Mouse (Mus musculus) left cerebral cortex, postnatal 14 days (tissue): Measurements from ENCODE around the gene Rgs6. TPM values are rescaled to one million over a fixed set of nuclear protein-coding genes. Genes with fewer than 3 reads are reported as not detected.

ENCODE experiments used
- DNase-seq, 2 experiments: peaks; one replicate each; pipeline ENCODE4 v3.0.0; 2021 to 2022; ENCODE audit warnings: low spot score in 2 of 2, mixed read lengths in 1 of 2
- intact Hi-C: fragments of 180-260 bp; cut with DNase I; formaldehyde crosslinking; loops from one replicate; pipeline ENCODE4 v1.15.1; 2025
- long read RNA-seq, 2 experiments: library from polyadenylated mRNA; stranded (forward); transcript quantifications; one replicate each; pipeline ENCODE4 v2.0.0; 2021
- total RNA-seq, 2 experiments: library from RNA; stranded (reverse); gene quantifications; 2 replicates each; pipeline ENCODE4 v1.2.3; 2021

Gene Rgs6
- 100 to 1,000 TPM in 1 of 2 experiments, 10 to 100 TPM in 1; 83.3 to 119 TPM for total RNA-seq
- long read RNA-seq, experiment 1, partial matches to known transcripts, result 4 of 17 reads
- long read RNA-seq, experiment 1, other reads (novel, unspliced or antisense), result 13 of 17 reads
- long read RNA-seq, experiment 2, partial matches to known transcripts, result 2 of 15 reads
- long read RNA-seq, experiment 2, other reads (novel, unspliced or antisense), result 13 of 15 reads

DNA sequence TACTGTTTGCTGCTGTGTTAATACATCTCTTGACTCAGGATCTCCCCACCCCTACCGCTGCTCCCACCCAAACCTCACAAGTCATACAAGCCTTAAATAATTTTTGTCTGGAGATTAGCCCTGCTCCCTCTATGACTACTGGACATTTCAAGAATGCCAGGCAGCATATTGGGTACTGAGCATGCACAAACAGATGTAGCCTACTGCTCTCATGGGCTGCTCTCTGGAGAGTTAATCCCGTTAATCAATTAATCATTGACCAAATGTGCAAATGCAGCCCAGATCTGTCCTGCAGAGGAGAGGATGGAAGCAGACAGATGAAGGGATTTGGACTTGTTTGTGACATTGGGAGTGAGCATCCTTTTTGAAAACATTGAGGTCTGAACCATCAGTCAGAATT, at the start of gene Rgs6:
Gene Rgs6, plus strand, starts transcription at position 276 of the 400 bp plus-strand sequence.
- intact Hi-C loops, result no loop called here
- no peak for DNase-seq

DNA sequence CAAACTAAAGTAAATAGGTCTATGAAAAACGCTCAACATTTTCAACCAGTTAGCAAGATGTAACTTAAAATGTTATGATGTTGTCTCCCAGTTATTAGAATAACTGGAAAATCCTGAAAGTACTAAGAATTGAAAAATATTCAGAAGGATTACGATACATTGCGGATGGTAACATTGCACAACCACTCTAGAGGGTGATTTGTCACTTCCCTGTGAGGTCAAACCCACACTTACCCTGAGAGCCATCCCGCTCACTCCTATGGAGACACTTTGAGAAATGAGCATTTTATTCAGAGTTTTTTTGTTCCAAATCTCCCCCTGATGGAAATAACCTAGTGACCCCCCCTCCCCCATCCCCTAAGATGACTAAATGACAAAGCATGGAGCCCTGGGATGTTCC, 41.0 kb upstream of the Rgs6 start:
- DNase-seq, result no peak
- intact Hi-C loops, result no loop called here

DNA sequence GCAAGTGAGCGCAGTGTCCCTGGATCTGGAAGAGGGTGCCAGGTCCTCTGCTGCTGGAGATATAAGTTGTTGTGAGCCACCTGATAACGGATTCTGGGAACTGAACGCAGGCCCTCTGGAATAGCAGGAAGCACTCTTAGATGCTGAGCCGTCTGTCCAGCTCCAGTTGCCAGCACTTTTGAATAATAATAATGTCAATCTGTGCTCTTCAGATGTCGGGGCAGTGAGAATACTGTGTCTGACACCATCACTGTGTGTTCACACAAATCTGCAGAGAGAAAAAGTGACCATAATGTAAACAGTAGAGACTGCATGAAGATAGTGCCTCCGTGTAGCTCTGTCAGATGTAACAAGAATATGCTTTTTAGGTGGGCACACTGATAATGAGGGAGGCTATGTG, 38.9 kb upstream of the Rgs6 start:
- intact Hi-C loops, result no loop called here
- DNase-seq, result no peak

DNA sequence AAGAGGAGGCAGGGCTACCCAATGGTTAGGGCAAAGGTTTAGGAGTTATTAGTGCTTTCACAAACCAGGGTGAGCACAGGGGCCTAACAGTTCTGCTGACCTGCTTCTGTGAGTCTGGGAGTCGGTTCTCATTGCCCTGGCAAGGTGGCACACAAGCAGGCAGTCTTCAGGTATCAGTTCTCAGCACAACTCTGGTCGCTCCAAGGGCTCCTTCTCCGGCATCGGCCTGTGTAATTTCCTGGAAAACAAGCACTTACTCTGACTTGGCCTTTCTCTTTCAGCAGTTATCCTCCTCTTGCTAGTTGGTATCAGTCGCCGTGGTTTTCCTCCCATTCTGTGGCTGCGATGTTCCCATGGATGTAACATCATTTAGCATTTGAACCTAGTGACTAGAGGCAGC, 38.0 kb upstream of the Rgs6 start:
- DNase-seq, result no peak
- intact Hi-C loops, result no loop called here

DNA sequence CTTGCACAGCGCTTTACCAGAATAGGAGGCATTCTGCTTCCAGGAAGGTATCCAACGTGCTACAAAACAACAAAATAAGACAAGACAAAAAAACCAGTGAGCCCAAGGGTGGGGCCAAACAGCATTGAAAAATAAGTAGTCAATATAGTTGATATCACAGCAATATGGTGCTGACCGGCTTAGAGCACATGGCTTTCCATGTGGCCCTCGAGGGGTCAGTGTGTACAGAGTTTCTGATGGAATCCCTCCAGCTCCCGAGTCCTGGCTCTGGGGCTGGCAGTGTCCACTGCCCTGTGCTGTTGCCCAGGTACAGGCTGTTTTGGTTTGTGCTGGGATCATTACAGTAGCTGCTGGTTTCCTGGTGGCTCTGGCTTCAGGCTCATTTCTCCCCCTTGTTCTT, 35.7 kb upstream of the Rgs6 start:
- intact Hi-C loops, result no loop called here
- DNase-seq, result no peak

DNA sequence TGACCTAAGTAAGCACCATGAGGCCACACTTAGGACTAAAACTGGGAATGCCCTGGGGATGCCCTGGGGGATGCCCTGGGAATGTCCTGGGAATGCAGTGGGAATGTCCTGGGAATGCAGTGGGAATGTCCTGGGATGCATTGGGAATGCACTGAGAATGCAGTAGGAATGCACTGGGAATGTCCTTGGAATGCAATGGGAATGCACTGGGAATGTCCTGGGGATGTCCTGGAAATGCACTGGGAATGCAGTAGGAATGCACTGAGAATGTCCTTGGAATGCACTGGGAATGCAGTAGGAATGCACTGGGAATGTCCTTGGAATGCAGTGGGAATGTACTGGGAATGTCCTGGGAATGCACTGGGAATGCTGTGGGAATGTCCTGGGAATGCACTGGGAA, 25.2 kb upstream of the Rgs6 start:
- intact Hi-C loops, result no loop called here
- DNase-seq, result no peak

DNA sequence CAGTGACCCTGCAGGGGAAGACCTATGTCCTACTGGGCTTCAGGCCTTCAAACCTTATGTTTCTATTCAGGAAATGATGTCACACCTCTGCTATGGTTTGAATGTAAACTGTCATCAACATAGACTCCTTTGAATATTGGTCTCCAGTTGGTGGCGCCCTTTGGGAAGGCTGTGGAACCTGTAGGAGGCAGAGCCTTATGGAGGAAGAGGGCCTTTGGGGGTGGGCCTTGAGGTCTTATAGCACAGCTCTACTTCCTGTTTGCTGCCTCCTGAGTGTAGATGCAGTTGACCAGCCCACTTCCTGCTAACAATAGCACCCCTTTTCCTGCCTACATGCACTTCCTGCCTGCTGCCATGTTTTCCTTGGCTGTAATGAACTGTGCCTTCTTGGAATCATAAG, 19.7 kb upstream of the Rgs6 start:
- intact Hi-C loops, result no loop called here
- DNase-seq, result no peak

DNA sequence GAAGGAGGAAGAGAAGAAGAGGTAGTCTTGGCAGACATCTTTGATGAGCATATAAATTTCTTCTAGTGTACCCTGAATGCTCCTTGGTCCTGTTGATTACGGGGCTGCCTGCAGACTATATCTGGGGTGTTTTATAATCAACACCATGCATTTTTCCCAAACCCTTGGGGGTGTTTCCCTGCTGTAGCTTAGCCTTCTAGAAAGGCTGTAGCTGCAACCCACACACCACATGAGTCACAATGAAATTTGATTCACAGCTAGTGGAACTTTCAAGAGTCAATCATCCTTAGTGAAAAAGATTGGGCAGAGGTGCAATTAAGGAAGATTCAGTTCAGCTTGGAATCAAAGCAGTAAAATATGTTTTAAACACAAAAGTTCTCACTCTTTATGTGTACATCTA, 15.4 kb upstream of the Rgs6 start:
- DNase-seq, result peak; percentile 15 to 41
- intact Hi-C loops, result no loop called here

DNA sequence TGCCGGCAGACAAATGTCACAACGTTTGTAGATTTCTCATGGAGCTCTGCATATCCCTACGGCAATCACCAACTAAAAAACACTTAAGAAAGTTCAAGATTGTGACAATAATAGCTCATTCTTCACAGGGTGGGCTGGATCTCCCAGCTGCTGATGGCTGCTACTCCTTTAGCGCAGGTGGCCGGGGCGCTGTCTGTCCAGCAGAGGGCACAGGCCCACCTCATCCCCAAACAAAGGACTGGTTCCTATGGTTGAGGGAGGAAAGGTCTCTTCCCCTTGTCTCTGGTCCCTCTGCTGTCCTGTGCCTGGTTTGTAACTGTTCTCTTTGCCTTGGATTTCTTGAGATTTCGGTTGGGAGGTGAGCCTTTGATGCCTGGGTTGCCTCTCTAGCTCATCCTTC, 1.5 kb upstream of the Rgs6 start:
- no peak for DNase-seq
- intact Hi-C loops, result no loop called here

DNA sequence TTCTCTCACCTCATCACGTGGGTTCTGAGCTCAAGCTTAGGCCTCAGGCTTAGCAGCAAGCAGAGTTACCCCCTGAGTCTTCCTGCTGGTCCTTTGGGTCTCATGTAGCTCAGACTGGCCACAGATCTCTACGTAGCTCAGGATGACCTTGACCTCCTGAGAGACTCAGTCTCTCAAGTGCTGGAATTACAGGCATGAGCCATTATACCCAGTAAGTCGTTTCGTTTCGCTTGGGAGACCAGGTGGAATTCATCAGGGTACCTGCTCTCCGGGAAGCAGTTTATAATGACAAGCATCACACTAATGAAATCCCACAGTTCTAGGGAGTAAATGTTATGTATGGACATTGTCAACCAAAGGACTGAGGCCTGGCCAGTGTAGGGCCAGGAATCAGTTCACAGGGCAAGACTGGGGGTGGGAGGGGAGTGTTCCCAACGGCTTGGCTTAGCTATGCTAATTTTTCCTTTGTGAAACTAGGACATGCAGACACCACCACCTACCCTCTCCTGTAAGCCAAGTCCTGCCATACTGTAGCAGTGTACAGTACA, 670 bp upstream of the Rgs6 start:
- DNase-seq, result no peak
- intact Hi-C loops, result no loop called here

DNA sequence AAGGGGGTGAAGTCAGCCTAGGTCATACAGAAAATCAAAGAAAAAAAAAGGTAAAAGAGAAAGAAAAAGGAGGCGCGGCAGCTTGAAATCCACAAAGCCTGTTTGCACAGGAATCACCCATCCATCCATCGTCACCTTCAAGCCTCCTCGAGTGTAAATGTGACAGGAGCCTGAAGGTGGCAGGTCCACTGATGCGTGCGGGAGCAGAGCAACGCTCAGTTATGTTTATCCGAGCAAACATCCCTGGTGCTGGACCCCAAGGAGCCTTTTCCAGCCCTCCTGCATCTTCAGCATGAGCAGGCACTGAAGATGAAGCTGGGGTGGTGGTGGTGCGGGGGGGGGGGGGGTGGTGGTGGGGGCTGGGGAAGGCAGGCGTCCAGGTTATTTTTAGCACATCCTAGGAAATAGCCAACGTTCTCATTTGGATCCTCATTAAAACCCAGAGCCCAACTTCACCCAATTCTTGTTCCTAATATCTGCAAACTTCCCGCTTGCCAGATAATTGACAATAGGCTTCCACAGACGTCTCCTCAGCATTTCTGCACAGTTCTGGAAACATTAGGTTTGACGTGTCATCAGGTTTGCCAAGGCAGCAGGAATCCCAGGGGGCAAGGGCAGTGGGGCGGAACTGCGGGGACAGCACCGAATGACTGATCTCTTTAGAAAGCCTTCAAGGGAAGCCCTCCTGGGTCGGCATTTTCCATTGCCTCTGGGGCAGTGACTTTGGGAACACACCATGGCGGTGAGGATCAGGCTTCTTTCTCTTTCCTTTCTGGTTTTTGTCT, 946 bp downstream of the Rgs6 start:
- intact Hi-C loops, result no loop called here
- DNase-seq, result no peak

DNA sequence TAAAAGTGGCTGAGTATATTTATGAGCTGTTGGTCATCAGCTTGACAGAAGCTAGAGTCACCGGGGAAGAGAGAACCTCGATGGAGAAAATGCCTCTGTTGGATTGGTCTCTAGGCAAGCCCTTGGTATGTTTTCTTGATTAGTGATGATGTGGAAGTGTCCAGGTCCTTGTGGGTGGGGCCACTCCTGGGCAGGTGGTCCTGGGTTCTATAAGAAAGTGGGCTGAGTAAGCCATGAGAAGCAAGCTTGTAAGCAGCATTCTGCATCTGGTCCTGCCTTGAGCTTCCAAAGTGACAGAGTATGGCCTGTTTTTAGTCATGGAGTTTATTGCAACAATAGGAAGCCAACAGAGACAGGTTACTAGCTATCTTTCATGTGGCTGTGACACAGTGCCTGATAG, 10.9 kb downstream of the Rgs6 start:
- no peak for DNase-seq
- intact Hi-C loops, result no loop called here

DNA sequence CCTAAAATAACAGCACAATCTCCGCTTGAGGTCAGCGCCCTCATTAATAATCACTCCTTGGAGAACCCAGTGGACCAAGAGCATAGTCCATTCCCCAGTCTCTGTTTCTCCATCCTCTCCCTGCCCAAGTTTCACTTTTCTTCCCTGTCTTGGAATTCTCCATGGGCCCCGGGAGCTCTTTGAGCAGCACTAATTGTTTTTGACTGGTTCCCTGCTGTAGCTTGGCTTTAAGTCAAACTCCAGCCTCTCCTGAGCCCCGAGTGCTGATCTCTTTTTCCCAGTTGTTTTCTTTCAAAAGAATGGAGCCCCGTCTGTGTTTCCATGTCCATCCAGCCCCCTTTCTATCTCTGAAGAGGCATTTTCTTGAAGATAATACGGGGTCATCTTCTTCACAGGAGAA, 12.3 kb downstream of the Rgs6 start:
- no peak for DNase-seq
- intact Hi-C loops, result loop anchor here (10.0 kb wide), 1 partner anchor 86 kb away; no protein-coding TSS in a partner anchor

DNA sequence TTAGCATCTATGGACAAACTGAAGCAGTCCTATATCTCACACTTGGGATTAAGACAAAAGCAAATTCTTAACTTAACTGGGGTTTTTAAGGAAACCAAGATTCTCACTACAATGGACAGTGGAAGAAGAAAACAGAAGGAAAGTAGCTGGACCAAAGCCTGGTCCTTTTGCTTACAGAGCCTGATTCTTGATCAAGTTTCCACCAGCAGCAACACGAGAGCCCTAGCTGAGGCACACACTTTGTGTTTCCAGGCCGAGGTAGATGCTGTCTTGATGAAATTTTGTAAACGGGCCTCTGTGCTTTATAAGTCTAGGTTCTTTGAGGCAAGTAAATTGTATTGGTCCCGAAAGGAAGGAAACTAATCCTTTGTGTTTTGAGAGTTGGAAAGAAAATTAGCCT, 14.7 kb downstream of the Rgs6 start:
- no peak for DNase-seq
- intact Hi-C loops, result loop anchor here (10.0 kb wide), 1 partner anchor 88 kb away; no protein-coding TSS in a partner anchor

DNA sequence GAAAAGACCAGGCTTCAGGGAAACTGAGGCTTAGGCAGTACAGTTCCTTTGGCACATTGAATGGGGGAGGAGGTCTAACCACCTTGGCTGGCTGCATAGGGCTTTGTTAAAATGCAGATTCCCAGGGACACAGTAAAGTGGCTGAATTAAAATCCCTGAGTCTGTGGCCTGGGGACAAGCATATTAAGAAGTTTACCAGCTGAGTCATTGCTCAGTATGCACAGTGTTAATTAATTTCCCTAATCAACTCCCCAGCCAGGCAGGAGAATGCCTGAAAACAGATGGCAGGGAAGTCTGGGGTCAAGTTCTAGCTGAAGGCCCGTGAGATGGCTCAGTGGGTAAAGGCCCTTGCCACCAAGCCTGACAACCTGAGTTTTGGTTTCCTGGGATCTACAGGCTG, 15.2 kb downstream of the Rgs6 start:
- no peak for DNase-seq
- intact Hi-C loops, result loop anchor here (10.0 kb wide), 1 partner anchor 89 kb away; no protein-coding TSS in a partner anchor

DNA sequence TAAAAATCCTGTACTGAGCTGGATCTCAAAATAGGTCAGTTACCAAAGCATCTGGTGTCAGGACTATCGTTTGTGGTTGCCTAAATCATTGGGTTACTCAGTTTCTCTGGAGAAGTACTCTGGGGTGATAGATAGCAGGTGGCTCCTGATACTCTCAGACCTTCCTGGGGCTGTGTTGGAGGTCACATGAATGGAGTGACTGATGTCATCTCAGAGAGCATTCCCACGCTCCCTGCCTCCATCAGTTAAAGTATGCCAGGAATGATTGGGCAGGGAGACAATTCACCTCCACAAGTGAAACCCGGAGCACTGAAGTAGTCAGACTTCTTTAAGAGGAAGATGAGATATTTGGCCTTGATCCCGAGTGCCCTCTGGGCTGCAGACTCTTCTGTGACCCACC, 15.9 kb downstream of the Rgs6 start:
- intact Hi-C loops, result loop anchor here (10.0 kb wide), 1 partner anchor 89 kb away; no protein-coding TSS in a partner anchor
- DNase-seq, result no peak

DNA sequence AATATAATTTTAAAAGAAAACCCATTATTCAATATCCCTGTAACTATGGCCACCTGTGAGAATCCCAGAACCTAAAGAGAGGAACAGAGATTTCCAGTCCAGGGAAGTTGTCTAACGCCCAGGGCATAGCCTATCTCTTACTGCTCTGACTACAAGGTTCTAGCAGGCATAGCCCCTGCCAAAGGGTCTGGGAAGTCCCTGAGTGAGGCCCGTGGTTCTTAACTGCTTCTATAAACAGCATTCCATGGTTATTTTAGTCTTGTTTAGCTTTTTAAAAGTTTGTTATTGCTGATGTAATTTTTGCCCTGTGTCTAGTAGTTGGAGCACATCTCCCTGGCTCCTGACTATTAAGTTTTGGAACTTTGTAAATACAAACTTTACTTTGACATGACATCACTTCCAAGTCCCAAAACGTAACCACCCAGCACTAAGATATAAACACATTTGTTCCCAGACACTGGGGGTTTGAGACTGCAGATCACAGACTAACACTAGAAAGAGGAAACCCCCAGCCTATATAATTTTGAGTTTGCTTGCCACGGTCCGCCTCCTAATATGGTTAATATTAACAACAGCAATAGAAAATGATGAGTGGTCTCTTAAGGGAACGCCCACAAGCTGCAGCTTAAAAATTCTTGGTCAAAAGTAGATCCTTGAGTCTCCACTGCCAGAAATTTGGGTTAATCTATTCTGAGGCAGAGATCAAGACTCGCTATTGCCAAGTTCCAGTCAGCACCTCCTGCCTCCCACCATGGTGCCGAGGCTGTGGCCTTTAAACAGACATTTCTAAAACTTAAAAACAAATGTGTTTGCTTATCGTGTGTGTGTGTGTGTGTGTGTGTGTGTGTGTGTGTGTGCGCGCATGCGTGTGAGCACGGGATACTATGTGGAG, 24.9 kb downstream of the Rgs6 start:
- no peak for DNase-seq
- intact Hi-C loops, result loop anchor here (10.0 kb wide), 2 partner anchors 332 to 402 kb away; no protein-coding TSS in a partner anchor

DNA sequence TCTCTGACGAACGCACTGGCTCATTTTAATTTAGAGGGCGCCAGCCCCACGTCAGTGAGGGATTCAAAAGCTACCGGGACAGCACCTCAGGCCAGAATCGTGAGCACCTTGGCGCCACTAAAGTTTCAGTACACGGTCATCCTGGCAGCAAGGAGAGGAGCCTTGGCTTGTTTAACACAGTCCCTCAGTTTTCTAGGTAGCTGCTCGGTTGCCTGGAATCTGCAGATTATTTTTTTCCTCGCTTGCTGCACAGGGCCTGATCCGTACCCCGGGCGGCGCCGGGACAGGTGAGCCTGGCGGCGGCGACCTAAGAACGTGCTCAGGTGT, 28.4 kb downstream of the Rgs6 start:
- intact Hi-C loops, result loop anchor here (10.0 kb wide), 2 partner anchors 328 to 398 kb away; no protein-coding TSS in a partner anchor
- peak; percentile 11 to 12 for DNase-seq

DNA sequence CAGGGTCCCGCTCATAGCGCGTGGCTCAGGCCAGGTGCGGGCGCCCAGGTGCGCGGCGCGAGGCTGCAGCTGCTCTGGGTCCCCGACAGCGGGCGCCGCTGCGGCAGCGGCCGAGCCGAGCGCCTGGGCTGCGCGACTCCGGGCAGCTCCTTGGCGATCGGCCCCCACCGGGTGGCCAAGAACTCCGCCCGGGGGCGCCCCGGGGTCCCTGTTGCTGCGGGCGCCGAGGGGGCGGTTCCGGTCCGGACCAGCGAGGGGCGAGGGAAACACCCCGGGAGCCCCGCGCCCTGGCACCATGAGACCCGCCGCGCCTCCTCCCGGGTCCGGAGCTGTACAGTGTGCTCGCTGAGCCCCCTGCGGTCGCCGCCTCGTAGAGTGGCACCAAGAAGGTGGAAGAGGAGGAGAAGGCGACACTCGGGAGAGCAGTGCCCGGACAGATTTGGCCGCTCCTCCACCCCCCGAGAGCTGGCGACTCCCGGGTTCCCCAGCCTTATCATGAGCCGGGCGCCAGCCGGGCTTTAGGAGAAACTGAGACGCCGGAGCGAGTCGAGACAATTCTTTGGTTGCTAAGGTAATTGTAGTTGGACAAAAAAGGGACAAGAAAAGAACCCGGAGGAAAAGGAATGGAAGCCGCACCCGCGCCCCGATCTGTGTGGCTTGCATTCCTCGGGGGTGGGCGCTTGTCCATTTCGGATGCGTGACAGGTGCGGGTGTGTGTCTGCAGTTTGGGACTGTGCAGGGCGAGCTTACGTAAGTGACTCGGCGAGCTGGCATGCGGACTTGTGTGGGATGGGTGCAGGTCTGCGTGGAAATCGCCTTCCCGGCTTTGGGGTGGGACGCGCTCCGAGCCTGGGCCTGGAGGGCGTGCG, 29.0 kb downstream of the Rgs6 start:
- intact Hi-C loops, result loop anchor here (10.0 kb wide), 2 partner anchors 328 to 398 kb away; no protein-coding TSS in a partner anchor
- peak; percentile 35 to 56 for DNase-seq
